Mouse (Mus musculus) ES-E14 (cell line): Measurements from ENCODE around the gene Pard3. TPM values are rescaled to one million over a fixed set of nuclear protein-coding genes. Genes with fewer than 3 reads are reported as not detected.

Source experiments
- DNase-seq: peaks from one replicate; pipeline ENCODE4 v3.0.0-alpha.2; 2013; ENCODE audit warnings: low read depth, low spot score
- H3K27ac ChIP-seq: 2 replicates; pipeline ENCODE4 v1.5.1; 2012; ENCODE audit warnings: low read depth, mild to moderate bottlenecking, low read length, moderate library complexity, mixed read lengths; ENCODE audit not compliant: poor library complexity, insufficient read depth, severe bottlenecking
- H3K36me3 ChIP-seq: 2 replicates; pipeline ENCODE4 v1.6.1; 2012; ENCODE audit warnings: mild to moderate bottlenecking, low read length, moderate library complexity, mixed read lengths; ENCODE audit not compliant: control insufficient read depth, poor library complexity, insufficient read depth, severe bottlenecking
- H3K4me1 ChIP-seq, 2 experiments: fragments of 150-350 bp in 1 of 2; sonication (generic) in 1 of 2; 2 replicates each; pipeline ENCODE4 v1.6.1; 2012; ENCODE audit warnings: low read length in 2 of 2, mild to moderate bottlenecking in 1 of 2, mixed read lengths in 1 of 2; ENCODE audit not compliant: control insufficient read depth in 2 of 2, insufficient read depth in 2 of 2, poor library complexity in 1 of 2
- H3K4me3 ChIP-seq, 2 experiments: fragments of 150-350 bp in 1 of 2; sonication (generic) in 1 of 2; 2 replicates each; pipeline ENCODE4 v1.5.1; 2012; ENCODE audit warnings: low read length in 2 of 2, low read depth in 1 of 2, mild to moderate bottlenecking in 1 of 2, mixed read lengths in 1 of 2; ENCODE audit not compliant: insufficient read depth in 1 of 2, poor library complexity in 1 of 2, severe bottlenecking in 1 of 2
- H3K9ac ChIP-seq: 2 replicates; pipeline ENCODE4 v1.6.1; 2012; ENCODE audit warnings: low read depth, mild to moderate bottlenecking, low read length, mixed read lengths; ENCODE audit not compliant: poor library complexity, insufficient read depth, severe bottlenecking
- H3K9me3 ChIP-seq: fragments of 150-350 bp; sonication (generic); 2 replicates; pipeline ENCODE4 v1.6.1; 2012; ENCODE audit warnings: low read depth, mild to moderate bottlenecking, low read length; ENCODE audit not compliant: control insufficient read depth, insufficient read depth
- CHD2 ChIP-seq: IDR thresholded peaks from 2 replicates; pipeline ENCODE4 v1.6.1; 2014; ENCODE audit warnings: mild to moderate bottlenecking, low read depth, low read length, inconsistent platforms
- HCFC1 ChIP-seq: IDR thresholded peaks from 2 replicates; pipeline ENCODE4 v1.6.1; 2012; ENCODE audit warnings: low read length, inconsistent platforms, borderline replicate concordance; ENCODE audit not compliant: insufficient read depth
- MAFK ChIP-seq: IDR thresholded peaks from 2 replicates; pipeline ENCODE4 v1.6.1; 2014; ENCODE audit warnings: mild to moderate bottlenecking, low read depth, low read length, inconsistent platforms; ENCODE audit not compliant: insufficient read depth
- ZC3H11A ChIP-seq: IDR thresholded peaks from 2 replicates; pipeline ENCODE4 v1.6.1; 2012; ENCODE audit warnings: low read depth, mild to moderate bottlenecking, inconsistent platforms, low read length, borderline replicate concordance
- ZNF384 ChIP-seq: IDR thresholded peaks from 2 replicates; pipeline ENCODE4 v1.6.1; 2012; ENCODE audit warnings: low read depth, low read length, inconsistent platforms
- in situ Hi-C, 2 experiments: fragments of 600-800 bp; cut with MboI; formaldehyde crosslinking; loops; one replicate each; pipeline ENCODE4 v1.15.1; 2025; ENCODE audit warnings: low sequenced_read_pairs in 2 of 2, inconsistent platforms in 1 of 2; ENCODE audit not compliant: unreplicated experiment in 2 of 2
- total RNA-seq: library from RNA; depleted of rRNA; stranded (reverse); fragments of 300-350 nt; gene quantifications from 2 replicates; pipeline ENCODE4 v1.2.3, GENCODE M21; 2012

The Pard3 gene
- total RNA-seq, 1 experiment = 30.2 TPM

GRCm38 (mm10) chr8:127081297-127081696 is 17.6 kb downstream of the Pard3 start:
- H3K4me3 ChIP-seq = no peak overlapping the region
- in situ Hi-C loops = no loop called here
- no peaks in the 10 kb centered on the region for H3K9me3 ChIP-seq
- no peaks in the 10 kb centered on the region for H3K36me3 ChIP-seq
- H3K9ac ChIP-seq = no peak overlapping the region
- no peak for DNase-seq
- H3K4me1 ChIP-seq = peaks cover 0 to 2% of the 10 kb centered on the region in 2 experiments; a peak in 2 of 4 replicates
- TF ChIP-seq CHD2 = no peak
- no peak for TF ChIP-seq MAFK
- no peak for TF ChIP-seq HCFC1
- TF ChIP-seq ZC3H11A = no peak
- no peak overlapping the region for H3K27ac ChIP-seq

DNA sequence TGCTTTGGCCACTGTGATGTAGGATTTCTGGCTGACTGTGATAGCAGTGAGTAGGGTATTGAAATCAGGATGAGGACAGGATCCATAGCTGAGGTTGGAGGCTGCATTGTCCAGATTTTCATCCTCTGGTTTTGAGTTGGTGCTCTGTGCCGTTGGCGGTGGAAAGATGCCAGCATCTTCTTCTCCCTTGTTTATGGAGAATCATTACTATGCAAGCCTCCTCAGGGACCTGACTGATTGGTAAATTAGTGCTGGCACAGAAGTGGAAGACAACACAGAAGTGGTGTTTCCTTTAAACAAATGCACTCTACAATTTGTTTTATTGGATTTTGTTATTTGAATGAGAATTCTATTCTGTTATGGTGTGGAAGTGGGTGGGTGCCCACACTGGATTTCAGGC is 18.8 kb downstream of the Pard3 start:
- H3K9me3 ChIP-seq = no peaks in the 10 kb centered on the region
- no peak overlapping the region for H3K9ac ChIP-seq
- DNase-seq = no peak
- TF ChIP-seq ZC3H11A (no peak), ZNF384 (no peak), CHD2 (no peak), HCFC1 (no peak)
- in situ Hi-C loops = no loop called here
- no peaks in the 10 kb centered on the region; a peak in 1 of 4 replicates for H3K4me1 ChIP-seq
- H3K36me3 ChIP-seq = no peaks in the 10 kb centered on the region
- no peak overlapping the region for H3K4me3 ChIP-seq
- no peak overlapping the region for H3K27ac ChIP-seq

GRCm38 (mm10) chr8:127084565-127084964 is 20.9 kb downstream of the Pard3 start:
- in situ Hi-C loops = no loop called here
- Histone ChIP-seq H3K4me1 (peaks cover 0 to 8% of the 10 kb centered on the region in 2 experiments; a peak in 2 of 4 replicates), H3K27ac (no peak overlapping the region), H3K36me3 (no peaks in the 10 kb centered on the region), H3K9me3 (no peaks in the 10 kb centered on the region), H3K9ac (no peak overlapping the region), H3K4me3 (no peak overlapping the region)
- TF ChIP-seq ZC3H11A = no peak
- no peak for TF ChIP-seq ZNF384
- TF ChIP-seq MAFK = no peak
- no peak for TF ChIP-seq CHD2
- TF ChIP-seq HCFC1 = no peak
- no peak for DNase-seq

DNA sequence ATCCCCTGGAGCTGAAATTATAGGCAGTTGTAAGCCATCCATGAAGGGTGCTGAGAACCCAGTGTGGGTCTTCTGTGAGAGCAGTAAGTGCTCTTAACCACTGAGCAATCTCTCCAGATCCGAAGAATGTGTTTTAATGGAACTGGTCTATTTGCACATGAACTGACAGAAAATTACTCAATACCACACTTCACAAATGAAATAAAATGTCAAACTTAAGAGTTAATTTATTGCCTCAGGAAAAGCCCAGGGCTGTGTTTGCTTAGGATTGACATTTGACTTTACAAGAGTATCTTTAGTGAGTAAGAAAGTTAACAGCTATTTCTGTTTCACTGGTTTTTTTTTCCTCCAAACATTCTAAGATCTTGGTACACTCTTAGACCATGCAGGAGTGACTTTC is 23.7 kb downstream of the Pard3 start:
- in situ Hi-C loops = no loop called here
- H3K4me3 ChIP-seq = no peak overlapping the region
- no peak for DNase-seq
- H3K4me1 ChIP-seq = peaks cover 0 to 15% of the 10 kb centered on the region in 2 experiments; a peak in 2 of 4 replicates
- no peaks in the 10 kb centered on the region for H3K36me3 ChIP-seq
- no peak overlapping the region for H3K27ac ChIP-seq
- no peaks in the 10 kb centered on the region for H3K9me3 ChIP-seq
- H3K9ac ChIP-seq = no peak overlapping the region
- TF ChIP-seq CHD2 (no peak), ZNF384 (no peak), HCFC1 (no peak), ZC3H11A (no peak), MAFK (no peak)

GRCm38 (mm10) chr8:127088372-127088771 is 24.7 kb downstream of the Pard3 start:
- H3K27ac ChIP-seq = no peak overlapping the region
- H3K4me1 ChIP-seq = peaks cover 0 to 21% of the 10 kb centered on the region in 2 experiments; a peak in 2 of 4 replicates
- no peak for DNase-seq
- H3K9ac ChIP-seq = no peak overlapping the region
- in situ Hi-C loops = no loop called here
- no peak for TF ChIP-seq MAFK
- TF ChIP-seq ZNF384 = no peak
- no peak for TF ChIP-seq HCFC1
- no peak for TF ChIP-seq ZC3H11A
- no peak for TF ChIP-seq CHD2
- H3K9me3 ChIP-seq = no peaks in the 10 kb centered on the region
- H3K4me3 ChIP-seq = no peak overlapping the region
- no peaks in the 10 kb centered on the region for H3K36me3 ChIP-seq
